Mouse (Mus musculus) ES-E14 (cell line): Measurements from ENCODE around the gene Rab24.

Experiments used
- ZC3H11A ChIP-seq: IDR thresholded peaks from 2 replicates; pipeline ENCODE4 v1.6.1; 2012; ENCODE audit warnings: low read depth, mild to moderate bottlenecking, inconsistent platforms, low read length, borderline replicate concordance
- ZNF384 ChIP-seq: IDR thresholded peaks from 2 replicates; pipeline ENCODE4 v1.6.1; 2012; ENCODE audit warnings: low read depth, low read length, inconsistent platforms

DNA sequence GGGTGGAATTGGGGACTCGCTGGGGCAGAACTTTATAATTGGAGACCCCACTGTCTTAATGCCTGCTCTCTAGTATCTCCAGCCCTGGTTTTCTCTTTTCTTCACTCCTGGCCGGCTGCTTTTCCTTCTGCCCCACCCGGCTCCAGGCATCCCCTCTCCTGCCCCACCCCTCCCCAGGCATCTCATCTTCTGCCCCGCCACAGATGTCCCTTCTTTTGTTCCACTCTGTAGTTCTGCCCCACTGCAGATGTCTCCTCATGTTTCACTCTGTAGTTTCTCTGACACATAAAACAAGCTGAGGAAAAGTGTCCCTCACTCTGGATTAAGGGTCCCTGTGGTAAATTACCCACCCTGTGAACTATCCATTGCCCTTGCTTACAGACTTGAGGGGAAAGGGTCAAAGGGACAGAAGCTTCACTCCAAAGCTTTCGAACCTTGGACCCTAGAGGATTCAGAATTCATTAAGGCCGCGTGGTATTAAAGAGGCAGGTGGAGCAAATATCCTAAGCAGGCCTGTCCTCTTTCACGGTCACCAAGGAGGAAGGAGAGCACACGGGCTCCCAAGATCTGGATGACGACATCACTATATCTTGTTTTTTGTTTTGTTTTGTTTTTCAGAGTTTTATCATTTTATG is 15.7 kb upstream of the Rab24 start:
- TF ChIP-seq ZNF384 (no peak), ZC3H11A (no peak)
